In the genomic region with DNA sequence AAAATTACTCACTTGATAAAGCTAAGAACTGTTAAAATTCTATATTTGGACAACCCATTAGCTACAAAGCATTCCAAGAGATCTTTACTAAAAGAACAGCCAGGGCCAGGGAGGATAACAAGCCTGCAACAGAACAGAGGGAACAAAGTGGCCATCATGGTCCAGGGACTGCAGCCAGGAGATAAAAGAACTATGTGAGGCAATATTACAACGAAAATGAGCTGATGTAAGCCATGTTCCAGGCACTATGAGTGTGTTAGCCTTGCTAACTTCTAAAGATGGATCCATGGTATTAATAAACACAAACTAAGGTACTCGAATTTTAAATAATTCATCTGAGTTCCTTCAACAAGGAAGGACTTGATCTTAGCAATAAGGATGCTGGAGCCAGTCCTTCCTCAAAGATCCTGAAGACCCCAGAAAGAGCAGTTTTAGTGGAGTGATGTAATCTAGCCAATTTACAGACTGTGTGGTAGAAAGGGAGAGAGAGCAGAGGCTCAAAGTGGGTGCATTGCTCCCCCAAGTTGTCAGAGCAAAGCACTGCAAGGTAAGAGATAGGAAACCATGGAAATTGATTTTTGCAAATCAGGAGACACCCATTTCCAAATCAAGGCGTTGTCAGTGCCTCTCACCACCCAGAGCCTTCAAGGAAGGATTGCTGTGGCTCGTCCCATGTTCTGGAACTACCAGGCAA, we compare ENCODE assay signal across 10 mouse cellular contexts. TPM values are rescaled to one million over a fixed set of nuclear protein-coding genes. Genes with fewer than 3 reads are reported as not detected.
A peak's percentile ranks its signal among the peaks of the same experiment; 100 is the strongest.
DNase-seq lines count a peak whose midpoint lies in the region; ATAC-seq and TF ChIP-seq lines count a peak whose summit lies in the region.
"Had no signal": no experiment of that assay in that cellular context is flagged by ENCODE, and none has a peak within 500 bp of the region (broad histone marks: within the 10 kb centered on the region; RNA-seq: fewer than 3 reads in every experiment).

No protein-coding gene starts in this region.

- peak; percentile 88 for TF ChIP-seq CTCF in layer of hippocampus, adult 2 months (conservative IDR thresholded peaks at IDR 0.05)
- TF ChIP-seq CTCF in Patski (IDR thresholded peaks at IDR 0.05), result peak; percentile 25

- no peak for ATAC-seq in Patski
- no peak for ATAC-seq in megakaryocyte, adult 5-6 weeks (ENCODE audit: poor library complexity, severe bottlenecking)

- CTCF ChIA-PET in Patski (lab: Charles Lee), result interaction anchor here (0.9 kb wide), 1 partner anchor 10 kb away, joined by 4 read pairs; no protein-coding TSS in a partner anchor

- DNase-seq in cerebellum, adult 9-10 months, result peak; percentile 43
- no peak for DNase-seq in cerebellum, adult 11 months
- peak; percentile 26 to 29 for DNase-seq in layer of hippocampus, adult 2 months (ENCODE audit: low spot score in 2 of 2)
- DNase-seq in layer of hippocampus, adult 9-11 months, result no peak
- no peak for DNase-seq in Patski (ENCODE audit: low read depth, low spot score)
- DNase-seq in heart, postnatal 36 days, result peak; percentile 18 to 24
- DNase-seq in thymus, postnatal 10 days (ENCODE audit: low spot score in 2 of 2), result no peak
- DNase-seq: kidney, adult 11 months had no signal

- no peak overlapping the region for H3K4me3 ChIP-seq in layer of hippocampus, adult 2 months
- H3K4me3 ChIP-seq: megakaryocyte, embryonic 14.5 days had no signal

- H3K27ac ChIP-seq in layer of hippocampus, adult 2 months, result no peak overlapping the region

- intact Hi-C loops in heart, postnatal 36 days (cut with DNase I), result no loop called here

- in situ Hi-C loops in Patski (cut with MboI; ENCODE audit: low pct_unique_long_range_greater_than_20kb), result no loop called here

- H3K27me3 ChIP-seq in Patski, result no peaks in the 10 kb centered on the region
- H3K27me3 ChIP-seq: megakaryocyte, embryonic 14.5 days had no signal

- POLR2A ChIA-PET in Patski (lab: Charles Lee), result no interaction called here

RNA-seq across cellular contexts. Expression of a gene that starts 59.7 kb away (rescaled TPM):
- total RNA-seq in layer of hippocampus, adult 2 months (2021), result 10 to 100 TPM; 26.3 to 29.0 TPM
- not detected for polyA plus RNA-seq in Patski (2021)
- total RNA-seq in heart, postnatal 36 days (2021), result 1 to 10 TPM; 6.5 to 8.1 TPM
- not detected in 2 replicates for total RNA-seq in megakaryocyte, adult 5-6 weeks (2015)
- total RNA-seq in megakaryocyte, adult 5-6 weeks (2017), result not detected in 2 replicates

Comparison
In these comparisons a context has a peak if more than half of its experiments do, and no peak if none do; other contexts are left out.
1. DNase-seq: peak in cerebellum, adult 9-10 months (single experiment), layer of hippocampus, adult 2 months (2 of 2) and heart, postnatal 36 days (2 of 2); none in cerebellum, adult 11 months (single experiment), layer of hippocampus, adult 9-11 months (single experiment), Patski (single experiment) and thymus, postnatal 10 days (0 of 2).
2. RNA of a gene that starts 59.7 kb away (total RNA-seq): 26.3 to 29.0 TPM in layer of hippocampus, adult 2 months and 6.5 to 8.1 TPM in heart, postnatal 36 days; not detected in megakaryocyte, adult 5-6 weeks; every median in the first group is over 4 times any median in the second.